Comparison of ENCODE assay signal across 16 mouse cellular contexts in the genomic region with DNA sequence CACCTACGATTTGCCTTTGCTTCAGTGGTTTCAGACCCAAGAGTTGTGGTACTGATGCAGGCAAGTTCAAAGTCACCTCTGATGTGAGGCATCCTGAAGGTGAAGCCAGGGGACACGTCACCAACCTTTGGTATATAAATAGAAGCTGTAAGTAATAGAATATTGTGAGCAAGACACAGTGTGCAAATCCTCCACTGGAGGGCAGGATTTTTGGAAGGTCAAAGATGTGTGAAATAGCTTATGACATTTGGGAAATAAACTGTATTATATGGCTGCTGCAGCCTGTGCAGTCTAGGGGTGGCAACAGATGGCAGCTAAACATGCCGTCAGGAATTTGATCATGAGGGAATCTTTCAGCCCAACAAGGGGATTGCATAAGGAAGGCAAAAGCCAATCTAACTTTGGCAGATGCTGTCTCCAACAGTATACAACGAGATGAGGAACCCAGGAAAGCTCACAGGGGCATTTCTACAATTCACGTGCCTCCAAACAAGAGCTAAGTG.
DNase-seq lines count a peak whose midpoint lies in the region; ATAC-seq and TF ChIP-seq lines count a peak whose summit lies in the region.
"Had no signal": no experiment of that assay in that cellular context is flagged by ENCODE, and none has a peak within 500 bp of the region (broad histone marks: within the 10 kb centered on the region; RNA-seq: fewer than 3 reads in every experiment).

No protein-coding gene starts in this region.

- H3K36me3 ChIP-seq in hindbrain, postnatal 0 days (ENCODE audit: insufficient read depth, low read length): no peaks in the 10 kb centered on the region
- no peaks in the 10 kb centered on the region for H3K36me3 ChIP-seq in hindbrain, embryonic 11.5 days (ENCODE audit: control insufficient read depth, insufficient read depth, low read length)
- H3K36me3 ChIP-seq: embryonic facial prominence, embryonic 13.5 days; limb, embryonic 12.5 days; midbrain, embryonic 12.5 days; neural tube, embryonic 13.5 days had no signal

- H3K4me2 ChIP-seq in hindbrain, postnatal 0 days (ENCODE audit: low read depth, low read length): no peak overlapping the region
- no peak overlapping the region for H3K4me2 ChIP-seq in hindbrain, embryonic 11.5 days (replicated peaks; ENCODE audit: low read depth, low read length)
- H3K4me2 ChIP-seq: embryonic facial prominence, embryonic 13.5 days; limb, embryonic 12.5 days; midbrain, embryonic 12.5 days; neural tube, embryonic 13.5 days had no signal

- H3K27ac ChIP-seq in hindbrain, postnatal 0 days: no peak overlapping the region
- no peak overlapping the region for H3K27ac ChIP-seq in hindbrain, embryonic 11.5 days (ENCODE audit: low read depth, low read length)
- H3K27ac ChIP-seq: embryonic facial prominence, embryonic 13.5 days; limb, embryonic 12.5 days; midbrain, embryonic 12.5 days; neural tube, embryonic 13.5 days had no signal

- peak; percentile 7 for DNase-seq in adrenal gland, postnatal 14 days
- DNase-seq in adrenal gland, adult 18-20 months (ENCODE audit: low spot score in 2 of 2): no peak
- DNase-seq in hindbrain, postnatal 0 days (ENCODE audit: low spot score): peak; percentile 45
- no peak for DNase-seq in hindbrain, embryonic 11.5 days (ENCODE audit: low spot score)
- peak; percentile 11 for DNase-seq in retina, postnatal 1 day
- no peak for DNase-seq in retina, embryonic 14.5 days (ENCODE audit: low spot score)
- DNase-seq in urinary bladder, adult 18-20 months (ENCODE audit: low spot score in 2 of 2): no peak
- DNase-seq in spleen, postnatal 14 days (ENCODE audit: low spot score in 2 of 2): no peak
- DNase-seq: cerebellum, postnatal 36 days; kidney, postnatal 14 days; lung, adult 2 months; right cerebral cortex, postnatal 14 days had no signal

- H3K9ac ChIP-seq in hindbrain, postnatal 0 days (replicated peaks; ENCODE audit: low read length): no peak overlapping the region
- no peak overlapping the region for H3K9ac ChIP-seq in hindbrain, embryonic 11.5 days (ENCODE audit: low read depth, low read length)
- H3K9ac ChIP-seq: embryonic facial prominence, embryonic 13.5 days; limb, embryonic 12.5 days; midbrain, embryonic 12.5 days; neural tube, embryonic 13.5 days had no signal

- H3K27me3 ChIP-seq in hindbrain, postnatal 0 days (ENCODE audit: insufficient read depth, low read length): no peaks in the 10 kb centered on the region
- no peaks in the 10 kb centered on the region for H3K27me3 ChIP-seq in hindbrain, embryonic 11.5 days (ENCODE audit: control insufficient read depth, insufficient read depth, low read length)
- H3K27me3 ChIP-seq: embryonic facial prominence, embryonic 13.5 days; limb, embryonic 12.5 days; midbrain, embryonic 12.5 days; neural tube, embryonic 13.5 days had no signal

- 0 out of 2 replicates have a peak, but pooled peaks cover 4% of the 10 kb centered on the region for H3K4me1 ChIP-seq in hindbrain, postnatal 0 days (ENCODE audit: insufficient read depth, low read length)
- H3K4me1 ChIP-seq in hindbrain, embryonic 11.5 days (replicated peaks; ENCODE audit: control insufficient read depth, insufficient read depth, low read length): no peaks in the 10 kb centered on the region
- H3K4me1 ChIP-seq: embryonic facial prominence, embryonic 13.5 days; limb, embryonic 12.5 days; midbrain, embryonic 12.5 days; neural tube, embryonic 13.5 days had no signal

- H3K9me3 ChIP-seq in hindbrain, postnatal 0 days (ENCODE audit: low read length): no peaks in the 10 kb centered on the region
- H3K9me3 ChIP-seq in hindbrain, embryonic 11.5 days (ENCODE audit: control insufficient read depth, low read length): no peaks in the 10 kb centered on the region
- H3K9me3 ChIP-seq: embryonic facial prominence, embryonic 13.5 days; midbrain, embryonic 12.5 days; neural tube, embryonic 13.5 days had no signal

- ATAC-seq in hindbrain, postnatal 0 days: peak; percentile 32; the same call in 1 of the 2 replicates
- no peak for ATAC-seq in hindbrain, embryonic 11.5 days (ENCODE audit: low FRiP score)

- TF ChIP-seq CTCF in hindbrain, postnatal 0 days (IDR thresholded peaks at IDR 0.05; ENCODE audit: low read depth): peak; percentile 44

- WGBS in hindbrain, postnatal 0 days: 61% methylated on average over 5 of the region's 5 CpGs
- WGBS in hindbrain, embryonic 11.5 days: 85% methylated on average over 5 of the region's 5 CpGs

- H3K4me3 ChIP-seq in hindbrain, postnatal 0 days (ENCODE audit: low read length): no peak overlapping the region
- H3K4me3 ChIP-seq in hindbrain, embryonic 11.5 days (ENCODE audit: low read depth, low read length): no peak overlapping the region
- H3K4me3 ChIP-seq: embryonic facial prominence, embryonic 13.5 days; limb, embryonic 12.5 days; midbrain, embryonic 12.5 days; neural tube, embryonic 13.5 days had no signal

Comparison
In these comparisons a context has a peak if more than half of its experiments do, and no peak if none do; other contexts are left out.
1. DNase-seq: peak in adrenal gland, postnatal 14 days (single experiment), hindbrain, postnatal 0 days (single experiment) and retina, postnatal 1 day (single experiment); none in adrenal gland, adult 18-20 months (0 of 2), hindbrain, embryonic 11.5 days (single experiment), retina, embryonic 14.5 days (single experiment), urinary bladder, adult 18-20 months (0 of 2) and spleen, postnatal 14 days (0 of 2).